Mouse (Mus musculus) forebrain, embryonic 13.5 days (tissue): ENCODE measurements at regions not wholly inside any gene's neighbourhood (a gene's known extent, or its start where the extent isn't known, plus 50 kb on each side); places are given as distances from the start of the nearest gene placed in this dataset.

Experiments used
- ATAC-seq: fragments of 200-750 bp; cut with Nextera tagmentation; 2 replicates; pipeline ENCODE4 v1.8.0; 2017
- H3K27ac ChIP-seq: fragments of 300-500 bp; sonication (generic); 2 replicates; pipeline ENCODE4 v1.5.1; 2015; ENCODE audit warnings: inconsistent platforms, mild to moderate bottlenecking, moderate library complexity
- H3K27me3 ChIP-seq: fragments of 300-500 bp; sonication (generic); 2 replicates; pipeline ENCODE4 v1.6.1; 2015; ENCODE audit warnings: mild to moderate bottlenecking, inconsistent platforms
- H3K36me3 ChIP-seq: fragments of 300-500 bp; sonication (generic); 2 replicates; pipeline ENCODE4 v1.6.1; 2015; ENCODE audit warnings: mild to moderate bottlenecking, inconsistent platforms; ENCODE audit not compliant: poor library complexity, severe bottlenecking
- H3K4me1 ChIP-seq: fragments of 300-500 bp; sonication (generic); 2 replicates; pipeline ENCODE4 v1.6.1; 2015; ENCODE audit warnings: inconsistent platforms
- H3K4me2 ChIP-seq: fragments of 300-500 bp; sonication (generic); 2 replicates; pipeline ENCODE4 v1.6.1; 2015; ENCODE audit warnings: inconsistent platforms, mild to moderate bottlenecking, moderate library complexity
- H3K4me3 ChIP-seq: fragments of 300-500 bp; sonication (generic); 2 replicates; pipeline ENCODE4 v1.5.1; 2015; ENCODE audit warnings: mild to moderate bottlenecking, inconsistent platforms
- H3K9ac ChIP-seq: fragments of 300-500 bp; sonication (generic); 2 replicates; pipeline ENCODE4 v1.6.1; 2015; ENCODE audit warnings: mild to moderate bottlenecking, inconsistent platforms
- H3K9me3 ChIP-seq: fragments of 300-500 bp; sonication (generic); replicated peaks from 2 replicates; pipeline ENCODE4 v1.6.1; 2016; ENCODE audit warnings: inconsistent platforms
- WGBS: fragments of 180-500 bp; shearing (Covaris S2); methylation state at CpG from one replicate; pipeline ENCODE4 v1.1.7; 2015; 5-methylcytosine and 5-hydroxymethylcytosine counted together
- microRNA counts: library from miRNA; unstranded; fragments of <30 nt; microRNA quantifications from one replicate; lab custom pipeline; 2016
- microRNA-seq: library from miRNA; unstranded; fragments of <30 nt; microRNA quantifications from one replicate; pipeline ENCODE4, GENCODE M21; 2016

DNA sequence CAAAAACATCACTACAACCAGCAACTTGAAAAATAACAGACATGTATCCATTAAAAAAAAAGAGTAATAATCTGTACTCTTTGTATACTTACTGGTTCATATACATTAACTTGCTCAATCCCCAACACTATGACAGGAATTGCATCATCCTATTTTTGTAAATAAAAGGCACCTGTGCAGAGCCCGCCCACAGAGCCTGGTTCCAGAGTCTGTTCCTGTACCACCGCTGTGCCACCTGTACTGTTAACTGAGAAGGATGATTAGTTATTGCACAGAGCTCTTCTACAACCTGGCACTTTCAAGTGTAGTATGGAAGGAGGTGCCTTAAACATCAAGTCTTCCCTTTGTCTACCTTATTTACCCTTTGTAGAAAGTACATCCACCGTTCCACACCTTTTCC lies 1843.9 kb upstream of the Lrrc6 start:
- WGBS: 97% methylated on average over 3 of the region's 3 CpGs
- H3K9ac ChIP-seq: no peak overlapping the region
- no peaks in the 10 kb centered on the region for H3K4me1 ChIP-seq
- H3K4me3 ChIP-seq: no peak overlapping the region
- no peak overlapping the region for H3K27ac ChIP-seq
- no peak for ATAC-seq
- H3K9me3 ChIP-seq: no peaks in the 10 kb centered on the region
- no peak overlapping the region for H3K4me2 ChIP-seq
- H3K27me3 ChIP-seq: no peaks in the 10 kb centered on the region
- H3K36me3 ChIP-seq: peaks cover 6% of the 10 kb centered on the region

DNA sequence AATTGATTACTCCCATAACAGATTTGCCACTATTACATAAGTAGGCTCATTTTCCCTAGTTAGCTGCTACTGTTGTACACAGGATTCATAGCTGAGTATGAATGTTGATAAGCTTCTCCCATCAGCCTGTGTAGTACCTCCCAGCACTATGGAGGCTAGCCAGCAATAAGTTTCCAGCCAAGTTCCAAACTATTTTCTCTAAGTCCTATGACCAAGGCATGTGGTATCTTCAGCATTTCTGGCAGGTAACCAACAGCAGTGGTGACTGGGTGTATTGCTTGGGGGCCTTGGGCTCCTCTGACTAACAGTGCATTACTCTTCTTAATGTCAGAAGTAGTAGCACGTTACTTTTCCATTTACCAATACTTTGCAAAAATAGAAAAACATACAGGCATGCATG lies 1841.8 kb upstream of the Lrrc6 start:
- Histone ChIP-seq H3K4me3 (no peak overlapping the region), H3K4me1 (no peaks in the 10 kb centered on the region), H3K27ac (no peak overlapping the region), H3K9me3 (no peaks in the 10 kb centered on the region), H3K36me3 (peaks cover 6% of the 10 kb centered on the region), H3K9ac (no peak overlapping the region), H3K27me3 (no peaks in the 10 kb centered on the region), H3K4me2 (no peak overlapping the region)
- 90% methylated on average over 1 of the region's 1 CpGs for WGBS
- ATAC-seq: no peak

DNA sequence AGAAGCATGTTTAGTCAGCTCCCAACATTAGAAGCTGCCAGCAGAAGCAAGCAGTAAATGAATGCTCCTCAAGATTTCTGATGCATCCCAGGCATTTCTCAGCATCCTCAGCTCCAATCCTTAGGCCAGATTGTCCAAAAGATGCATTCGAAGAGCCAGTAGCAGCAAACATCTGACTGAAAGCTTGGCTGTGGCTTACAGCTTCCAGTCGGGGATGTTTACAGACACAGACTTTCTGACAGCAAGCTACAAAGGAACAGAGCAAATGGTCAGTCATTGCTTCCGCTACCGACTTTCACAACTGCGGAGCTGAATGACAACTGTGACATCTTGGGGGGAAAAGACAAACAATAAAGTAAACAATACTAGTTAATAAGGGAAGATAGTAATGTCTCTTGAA lies 1840.3 kb upstream of the Lrrc6 start:
- WGBS: 78% methylated on average over 5 of the region's 5 CpGs
- H3K4me3 ChIP-seq: no peak overlapping the region

GRCm38 (mm10) chr15:68337264-68337663 lies 1836.6 kb upstream of the Lrrc6 start:
- 94% methylated on average over 2 of the region's 2 CpGs for WGBS
- Histone ChIP-seq H3K36me3 (peaks cover 6% of the 10 kb centered on the region), H3K4me1 (no peaks in the 10 kb centered on the region), H3K27me3 (no peaks in the 10 kb centered on the region), H3K4me2 (no peak overlapping the region), H3K9me3 (no peaks in the 10 kb centered on the region), H3K9ac (no peak overlapping the region), H3K27ac (no peak overlapping the region), H3K4me3 (no peak overlapping the region)
- ATAC-seq: no peak

More for the DNA sequence above, 1840.3 kb upstream of the Lrrc6 start:
- no peak overlapping the region for H3K27ac ChIP-seq
- H3K4me2 ChIP-seq: no peak overlapping the region
- no peaks in the 10 kb centered on the region for H3K27me3 ChIP-seq
- ATAC-seq: no peak
- H3K36me3 ChIP-seq: peaks cover 6% of the 10 kb centered on the region
- no peaks in the 10 kb centered on the region for H3K4me1 ChIP-seq
- no peaks in the 10 kb centered on the region for H3K9me3 ChIP-seq
- no peak overlapping the region for H3K9ac ChIP-seq

DNA sequence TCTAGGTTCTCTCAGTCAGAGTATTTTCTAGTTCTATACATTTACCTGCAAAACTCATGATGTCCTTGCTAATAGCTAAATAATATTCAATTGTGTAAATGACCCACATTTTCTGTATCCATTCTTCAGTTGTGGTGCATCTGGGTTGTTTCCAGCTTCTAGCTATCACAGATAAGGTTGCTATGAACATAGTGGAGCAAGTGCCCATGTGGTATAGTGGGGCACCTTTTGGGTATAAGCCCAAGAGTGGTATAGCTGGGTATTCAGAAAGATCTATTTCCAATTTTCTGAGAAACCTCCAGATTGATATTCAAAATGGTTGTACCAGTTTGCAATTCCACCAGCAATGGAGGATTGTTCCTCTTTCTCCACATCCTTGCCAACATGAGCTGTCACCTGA lies 1835.1 kb upstream of the Lrrc6 start:
- H3K4me1 ChIP-seq: no peaks in the 10 kb centered on the region
- no peak overlapping the region for H3K9ac ChIP-seq
- H3K4me3 ChIP-seq: no peak overlapping the region
- H3K27me3 ChIP-seq: no peaks in the 10 kb centered on the region
- H3K4me2 ChIP-seq: no peak overlapping the region
- H3K36me3 ChIP-seq: peaks cover 7% of the 10 kb centered on the region
- H3K27ac ChIP-seq: no peak overlapping the region
- H3K9me3 ChIP-seq: no peaks in the 10 kb centered on the region
- ATAC-seq: no peak

DNA sequence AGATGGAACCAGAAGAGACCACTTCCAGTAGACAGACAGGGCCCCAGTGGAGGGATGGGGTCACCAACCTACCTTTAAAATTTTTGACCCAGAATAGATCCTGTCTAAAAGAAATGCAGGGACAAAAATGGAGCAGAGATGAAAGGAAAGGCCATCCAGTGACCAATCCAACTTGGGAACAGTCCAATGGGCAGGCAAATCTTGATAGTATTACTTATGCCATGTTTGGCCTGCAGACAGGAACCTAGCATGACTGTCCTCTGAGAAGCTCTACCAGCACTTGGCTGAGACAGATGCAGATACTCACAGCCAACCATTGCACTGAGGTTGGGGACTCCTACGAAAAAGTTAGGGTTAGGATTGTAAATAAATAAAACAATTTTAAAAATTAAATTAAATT lies 1815.4 kb upstream of the Lrrc6 start:
- WGBS: 89% methylated on average over 1 of the region's 1 CpGs
- Histone ChIP-seq H3K27ac (no peak overlapping the region), H3K36me3 (no peaks in the 10 kb centered on the region), H3K4me1 (no peaks in the 10 kb centered on the region), H3K27me3 (no peaks in the 10 kb centered on the region), H3K4me2 (no peak overlapping the region), H3K9ac (no peak overlapping the region), H3K9me3 (no peaks in the 10 kb centered on the region), H3K4me3 (no peak overlapping the region)
- no peak for ATAC-seq

MicroRNAs in the stretch of these regions (microRNA counts, 519-probe panel; counts per million panel counts)
- microRNA mmu-miR-30b (lab: Ali Mortazavi, UCI) (4,742 counts per million, percentile 88 among the panel's probes with 10 or more counts), microRNA mmu-miR-30d (lab: Ali Mortazavi, UCI) (4,219 counts per million, percentile 81 among the panel's probes with 10 or more counts)

Small RNA genes lying in the stretch of these regions (microRNA-seq; reads per million reads assigned to microRNA genes)
- 117 reads per million, percentile 52 among the genes with 10 or more reads in this experiment for gene Mir30b
- gene Mir30d: 5,646 reads per million, percentile 91 among the genes with 10 or more reads in this experiment
